Mouse (Mus musculus) embryonic facial prominence, embryonic 14.5 days (tissue): ENCODE data around the gene Adad1. TPM values are rescaled to one million over a fixed set of nuclear protein-coding genes. Genes with fewer than 3 reads are reported as not detected.
A peak's percentile ranks its signal among the peaks of the same experiment; 100 is the strongest.

Experiments used
- ATAC-seq: fragments of 200-750 bp; cut with Nextera tagmentation; 2 replicates; pipeline ENCODE4 v1.8.0; 2017; ENCODE audit warnings: low read depth, moderate number of reproducible peaks, moderate TSS enrichment
- DNase-seq: peaks from one replicate; pipeline ENCODE4 v3.0.0-alpha.2; 2015; ENCODE audit warnings: low spot score
- H3K27ac ChIP-seq: fragments of 300-500 bp; sonication (generic); replicated peaks from 2 replicates; pipeline ENCODE4 v1.5.1; 2014; ENCODE audit warnings: low read depth, mild to moderate bottlenecking, low read length, moderate library complexity
- H3K27me3 ChIP-seq: fragments of 300-500 bp; sonication (generic); replicated peaks from 2 replicates; pipeline ENCODE4 v1.6.1; 2014; ENCODE audit warnings: low read length; ENCODE audit not compliant: control insufficient read depth, insufficient read depth
- H3K36me3 ChIP-seq: fragments of 300-500 bp; sonication (generic); 2 replicates; pipeline ENCODE4 v1.6.1; 2014; ENCODE audit warnings: low read length, mixed read lengths; ENCODE audit not compliant: control insufficient read depth, insufficient read depth
- H3K4me1 ChIP-seq: fragments of 300-500 bp; sonication (generic); 2 replicates; pipeline ENCODE4 v1.6.1; 2014; ENCODE audit warnings: antibody characterized with exemption, low read length; ENCODE audit not compliant: control insufficient read depth, insufficient read depth
- H3K4me2 ChIP-seq: fragments of 300-500 bp; sonication (generic); 2 replicates; pipeline ENCODE4 v1.6.1; 2014; ENCODE audit warnings: low read depth, mild to moderate bottlenecking, low read length, moderate library complexity, mixed read lengths
- H3K4me3 ChIP-seq: fragments of 300-500 bp; sonication (generic); 2 replicates; pipeline ENCODE4 v1.5.1; 2014; ENCODE audit warnings: low read depth, mild to moderate bottlenecking, low read length
- H3K9ac ChIP-seq: fragments of 300-500 bp; sonication (generic); 2 replicates; pipeline ENCODE4 v1.6.1; 2014; ENCODE audit warnings: low read depth, mild to moderate bottlenecking, low read length, moderate library complexity, mixed read lengths
- H3K9me3 ChIP-seq: fragments of 300-500 bp; sonication (generic); 2 replicates; pipeline ENCODE4 v1.6.1; 2016; ENCODE audit warnings: low read length; ENCODE audit not compliant: control insufficient read depth
- WGBS: fragments of 180-500 bp; shearing (Covaris S2); extraction: QIAGEN DNeasy Blood & Tissue Kit; methylation state at CpG from one replicate; pipeline ENCODE4 v1.1.7; 2014; 5-methylcytosine and 5-hydroxymethylcytosine counted together
- polyA plus RNA-seq: library from polyadenylated mRNA; unstranded; fragments of >200 nt; fragmentation: Nextera tagmentation; extraction: Ambion mirVana; gene quantifications from 2 replicates; pipeline ENCODE4 v1.2.1, GENCODE M21; 2014

The Adad1 gene
- polyA plus RNA-seq, 1 experiment from 2014 or later: 1.0 TPM

DNA sequence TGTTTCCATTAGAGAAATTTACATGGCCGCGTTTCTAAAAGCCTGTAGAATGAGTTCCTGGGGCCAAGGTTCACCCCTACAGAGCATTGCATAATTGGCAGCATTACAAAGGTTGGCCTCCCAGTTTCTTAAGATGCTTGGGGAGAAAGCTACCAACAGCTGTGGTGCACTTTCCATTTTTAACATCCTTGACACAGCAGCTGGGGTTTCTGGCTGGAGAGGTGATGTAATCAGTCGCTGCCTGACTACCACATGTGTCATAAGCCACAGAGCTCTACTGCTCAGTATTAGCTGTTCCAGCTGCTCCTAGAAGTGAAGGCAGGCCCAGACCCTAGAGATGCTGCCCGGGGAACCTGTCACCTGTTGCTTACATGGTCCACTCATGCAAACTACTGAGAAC is 64.9 kb downstream of the Adad1 start:
- WGBS: 37% methylated on average over 4 of the region's 4 CpGs

DNA sequence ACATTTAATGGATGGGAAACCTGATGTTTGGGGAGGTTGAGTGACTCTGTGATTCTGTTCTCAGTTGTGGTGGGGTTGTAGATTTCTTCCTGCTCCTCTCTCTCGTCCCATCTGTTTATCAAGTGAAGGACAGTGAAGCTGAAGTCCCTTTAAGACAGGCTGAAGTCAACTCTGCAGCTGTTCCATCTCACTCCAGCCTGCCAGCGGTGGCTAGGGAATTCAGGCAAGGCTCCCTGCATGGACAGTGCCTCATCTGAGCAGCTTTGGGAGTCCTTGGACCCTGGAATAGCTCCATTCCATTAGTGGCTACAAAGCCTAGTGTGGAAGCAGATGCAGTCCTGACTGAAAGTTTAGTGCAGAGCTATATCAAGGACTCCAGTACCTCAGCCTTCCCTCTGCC is 65.7 kb downstream of the Adad1 start:
- 43% methylated on average over 2 of the region's 2 CpGs for WGBS

More for the DNA sequence above, 64.9 kb downstream of the Adad1 start:
- H3K9me3 ChIP-seq: no peaks in the 10 kb centered on the region
- H3K27me3 ChIP-seq: no peaks in the 10 kb centered on the region
- no peaks in the 10 kb centered on the region for H3K4me1 ChIP-seq
- ATAC-seq: peak; percentile 96
- peak; percentile 87 for DNase-seq
- H3K4me3 ChIP-seq: no peak overlapping the region
- H3K36me3 ChIP-seq: no peaks in the 10 kb centered on the region
- H3K4me2 ChIP-seq: no peak overlapping the region
- no peak overlapping the region for H3K27ac ChIP-seq
- no peak overlapping the region for H3K9ac ChIP-seq

DNA sequence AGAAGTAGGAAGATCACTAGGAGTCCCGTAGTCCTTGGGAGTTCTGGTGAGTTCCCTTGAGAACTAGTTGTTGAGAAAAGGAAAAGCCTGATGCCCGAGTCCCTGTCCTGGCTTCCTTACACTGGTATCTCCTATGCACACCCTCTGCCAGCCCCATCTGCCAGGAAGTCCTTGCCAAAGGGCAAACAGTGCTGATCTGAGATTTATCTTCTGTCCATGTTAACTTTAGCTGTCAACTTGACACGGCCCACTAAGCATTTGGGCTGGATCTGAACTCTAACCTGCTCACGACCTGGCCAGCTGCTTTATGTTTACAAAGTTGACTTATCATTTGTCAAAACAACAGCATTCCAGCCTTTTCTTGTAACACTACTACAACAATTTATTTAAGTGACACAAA is 73.9 kb downstream of the Adad1 start:
- no peak for ATAC-seq
- Histone ChIP-seq H3K36me3 (no peaks in the 10 kb centered on the region), H3K4me3 (no peak overlapping the region), H3K4me2 (no peak overlapping the region), H3K9me3 (no peaks in the 10 kb centered on the region), H3K27me3 (no peaks in the 10 kb centered on the region), H3K9ac (no peak overlapping the region), H3K4me1 (no peaks in the 10 kb centered on the region), H3K27ac (no peak overlapping the region)
- WGBS: 66% methylated on average over 4 of the region's 4 CpGs
- DNase-seq: no peak

More for the DNA sequence above, 65.7 kb downstream of the Adad1 start:
- Histone ChIP-seq H3K4me1 (no peaks in the 10 kb centered on the region), H3K27me3 (no peaks in the 10 kb centered on the region), H3K4me2 (no peak overlapping the region), H3K4me3 (no peak overlapping the region), H3K9me3 (no peaks in the 10 kb centered on the region), H3K27ac (no peak overlapping the region), H3K36me3 (no peaks in the 10 kb centered on the region), H3K9ac (no peak overlapping the region)
- DNase-seq (peak; percentile 11), ATAC-seq (no peak)

DNA sequence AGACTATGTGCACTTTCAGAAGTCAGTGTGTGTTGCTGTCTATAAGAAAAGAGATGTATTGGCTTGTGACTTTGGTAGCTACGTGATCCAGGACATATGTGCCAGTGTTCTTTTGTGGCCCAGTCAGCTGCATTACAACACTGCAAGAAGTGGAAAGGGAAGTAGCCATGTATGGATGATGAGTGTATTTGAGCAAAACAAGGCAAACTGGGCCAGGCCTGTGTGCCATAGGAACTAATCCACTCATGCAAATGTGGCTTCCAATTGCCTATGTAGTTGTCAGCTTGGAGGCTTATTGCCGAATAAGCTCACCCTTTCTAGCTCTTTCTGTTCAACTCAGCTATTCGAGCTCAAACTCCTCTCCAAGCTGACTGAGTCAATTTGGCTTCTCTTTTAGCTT is 75.9 kb downstream of the Adad1 start:
- H3K9ac ChIP-seq: no peak overlapping the region
- H3K9me3 ChIP-seq: no peaks in the 10 kb centered on the region
- H3K36me3 ChIP-seq: no peaks in the 10 kb centered on the region
- H3K27me3 ChIP-seq: no peaks in the 10 kb centered on the region
- no peak overlapping the region for H3K4me2 ChIP-seq
- H3K4me1 ChIP-seq: no peaks in the 10 kb centered on the region
- ATAC-seq (no peak), DNase-seq (no peak)
- no peak overlapping the region for H3K27ac ChIP-seq
- WGBS: 82% methylated on average over 3 of the region's 3 CpGs
- H3K4me3 ChIP-seq: no peak overlapping the region

DNA sequence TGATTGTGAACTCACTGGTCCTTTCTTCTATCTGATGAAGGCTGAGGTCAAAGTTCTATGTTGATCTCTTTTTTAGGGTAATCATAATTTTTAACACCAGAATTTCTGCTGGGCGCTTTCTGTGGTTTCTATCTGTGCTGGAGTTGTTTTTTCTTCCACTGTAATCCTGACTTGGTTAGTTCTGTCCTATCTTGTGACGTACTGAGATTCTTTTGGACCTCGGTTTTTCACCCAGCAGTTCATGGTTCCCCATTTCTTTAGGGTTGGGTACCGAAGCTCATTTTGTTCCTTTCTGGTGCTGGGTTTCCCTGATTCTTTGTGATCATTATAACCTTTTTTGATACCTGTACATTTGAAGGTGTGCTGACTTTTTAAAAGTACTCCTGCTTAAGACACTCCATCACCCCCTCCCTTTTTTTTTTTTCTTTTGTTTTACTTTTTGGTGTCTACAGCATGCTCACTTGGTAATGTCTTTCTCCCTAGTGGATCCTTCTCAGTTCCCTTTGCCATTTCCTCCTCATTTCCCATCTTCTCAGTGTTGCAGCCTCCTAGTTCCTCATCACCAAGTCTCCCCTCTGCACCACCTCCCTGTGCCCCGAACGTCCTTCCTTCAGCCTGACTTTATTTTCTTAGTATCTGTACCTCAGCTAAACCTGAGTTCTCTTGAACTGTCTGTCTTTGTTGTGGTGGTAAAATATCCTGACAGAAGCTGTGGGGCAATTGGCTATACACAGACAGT is 77.0 kb downstream of the Adad1 start:
- ATAC-seq: no peak
- Histone ChIP-seq H3K9me3 (no peaks in the 10 kb centered on the region), H3K27ac (no peak overlapping the region), H3K9ac (no peak overlapping the region), H3K4me3 (no peak overlapping the region), H3K4me2 (no peak overlapping the region), H3K27me3 (no peaks in the 10 kb centered on the region), H3K4me1 (no peaks in the 10 kb centered on the region), H3K36me3 (no peaks in the 10 kb centered on the region)
- 90% methylated on average over 6 of the region's 6 CpGs for WGBS
- DNase-seq: no peak

DNA sequence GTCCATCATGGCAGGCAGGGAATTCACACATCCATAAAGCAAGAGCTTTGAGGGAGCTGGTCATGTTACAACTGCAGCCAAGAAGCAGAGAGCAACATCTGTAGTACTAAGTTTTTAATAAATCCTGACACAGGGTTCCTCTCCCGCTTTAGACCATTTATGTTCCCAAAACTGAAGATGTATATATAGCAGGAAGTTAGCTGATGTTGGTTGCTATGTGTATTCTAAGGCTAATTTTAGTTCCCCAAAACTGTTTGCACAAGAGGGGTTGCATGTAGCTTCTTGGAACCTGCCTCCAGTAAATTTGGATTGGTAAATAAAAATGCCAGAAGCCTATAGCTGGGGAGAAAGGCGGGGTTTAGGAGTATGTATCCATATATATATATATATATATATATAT is 78.5 kb downstream of the Adad1 start:
- 82% methylated on average over 2 of the region's 2 CpGs for WGBS
- no peaks in the 10 kb centered on the region for H3K9me3 ChIP-seq
- no peak overlapping the region for H3K4me3 ChIP-seq
- no peaks in the 10 kb centered on the region for H3K36me3 ChIP-seq
- no peaks in the 10 kb centered on the region for H3K27me3 ChIP-seq
- no peak overlapping the region for H3K9ac ChIP-seq
- H3K4me1 ChIP-seq: no peaks in the 10 kb centered on the region
- ATAC-seq (no peak), DNase-seq (no peak)
- no peak overlapping the region for H3K27ac ChIP-seq
- H3K4me2 ChIP-seq: no peak overlapping the region

DNA sequence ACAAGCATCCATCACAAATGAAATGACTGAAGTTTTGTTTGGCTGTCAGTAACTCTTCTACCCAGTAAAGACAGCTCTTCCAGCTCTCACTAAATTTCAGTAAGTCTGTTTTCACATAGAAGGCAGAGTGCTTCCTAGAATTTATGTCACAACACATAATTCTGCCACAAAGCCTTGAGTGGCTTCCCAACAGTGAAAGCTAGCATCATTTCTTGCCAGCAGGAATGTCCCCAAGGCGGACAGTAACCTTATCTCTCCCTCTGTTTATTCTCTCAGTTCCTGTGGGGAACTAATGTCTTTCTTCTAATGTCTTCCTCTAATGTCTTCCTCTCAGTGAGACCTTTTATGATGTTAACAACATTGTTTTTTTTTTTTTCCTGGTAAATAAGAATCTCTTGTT is 81.7 kb downstream of the Adad1 start:
- no peak overlapping the region for H3K4me2 ChIP-seq
- H3K27me3 ChIP-seq: no peaks in the 10 kb centered on the region
- H3K9me3 ChIP-seq: no peaks in the 10 kb centered on the region
- no peak overlapping the region for H3K9ac ChIP-seq
- H3K36me3 ChIP-seq: no peaks in the 10 kb centered on the region
- ATAC-seq (no peak), DNase-seq (no peak)
- 39% methylated on average over 1 of the region's 1 CpGs for WGBS
- no peak overlapping the region for H3K4me3 ChIP-seq
- no peak overlapping the region for H3K27ac ChIP-seq
- no peaks in the 10 kb centered on the region for H3K4me1 ChIP-seq

DNA sequence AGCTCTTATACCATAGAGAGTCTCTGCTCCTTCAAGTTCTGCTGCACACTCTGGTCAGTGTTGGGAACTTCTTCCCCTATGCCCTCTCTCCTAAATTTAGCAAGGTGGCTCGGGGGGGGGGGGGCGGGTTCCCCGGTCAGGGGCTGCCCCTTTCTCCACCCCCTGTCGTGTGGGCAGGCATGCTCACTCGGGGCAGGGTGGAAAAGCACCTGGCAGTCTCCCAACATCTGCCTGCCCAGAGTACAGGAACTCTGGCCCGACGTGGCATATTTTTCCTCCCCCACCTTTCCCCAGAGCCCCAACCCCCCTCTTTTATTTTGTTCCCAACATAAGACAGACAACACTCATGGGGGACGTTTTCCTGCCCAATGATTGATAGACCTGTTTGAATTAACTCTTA is 83.1 kb downstream of the Adad1 start:
- Histone ChIP-seq H3K9me3 (no peaks in the 10 kb centered on the region), H3K4me1 (no peaks in the 10 kb centered on the region), H3K27me3 (no peaks in the 10 kb centered on the region), H3K9ac (no peak overlapping the region), H3K4me2 (no peak overlapping the region), H3K27ac (no peak overlapping the region), H3K4me3 (no peak overlapping the region), H3K36me3 (no peaks in the 10 kb centered on the region)
- ATAC-seq (no peak), DNase-seq (no peak)
- WGBS: 20% methylated on average over 7 of the region's 8 CpGs

DNA sequence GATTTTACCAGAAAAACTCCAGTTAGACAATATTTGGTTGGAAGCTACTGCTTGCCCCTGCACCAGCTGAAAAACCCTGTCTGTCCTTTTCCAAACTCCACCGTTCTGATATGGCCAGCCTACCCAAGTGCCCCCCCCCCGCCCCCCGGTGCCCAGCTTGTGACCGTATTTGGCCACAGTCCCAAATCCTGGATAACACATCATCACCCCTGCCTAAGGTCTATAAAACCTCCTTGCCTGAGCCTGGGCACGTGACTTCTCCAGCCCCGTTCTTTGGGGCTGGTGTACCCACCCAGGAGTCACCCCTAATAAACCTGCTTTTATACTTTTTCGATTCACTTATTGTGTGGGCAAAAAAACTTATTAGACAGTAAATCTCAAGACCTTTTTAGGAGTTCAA is 83.5 kb downstream of the Adad1 start:
- Histone ChIP-seq H3K36me3 (no peaks in the 10 kb centered on the region), H3K4me3 (no peak overlapping the region), H3K9ac (no peak overlapping the region), H3K27ac (no peak overlapping the region), H3K4me1 (no peaks in the 10 kb centered on the region), H3K9me3 (no peaks in the 10 kb centered on the region), H3K27me3 (no peaks in the 10 kb centered on the region), H3K4me2 (no peak overlapping the region)
- DNase-seq: no peak
- WGBS: 82% methylated on average over 7 of the region's 7 CpGs
- ATAC-seq: no peak
